Mouse (Mus musculus): Measurements from ENCODE around the gene Ptprd.

DNA sequence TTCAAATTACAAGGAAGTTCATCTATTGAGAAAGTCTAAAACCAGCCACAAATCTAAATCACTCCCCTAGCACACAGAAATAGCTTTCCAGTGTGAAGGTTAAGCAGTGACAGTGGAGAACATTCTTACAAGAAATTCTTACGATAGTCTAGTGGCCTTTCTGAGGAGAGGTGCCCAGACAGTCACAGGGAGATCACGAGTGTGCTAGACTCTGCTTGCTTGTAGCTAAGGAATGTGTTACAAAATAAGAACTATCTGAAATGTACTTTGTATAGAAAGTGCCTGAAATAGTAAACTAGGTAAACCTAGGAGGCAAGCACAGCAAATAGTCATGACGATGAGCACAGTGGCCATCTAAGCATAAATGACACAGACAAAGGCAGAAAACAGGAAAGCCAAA lies 1054.2 kb downstream of the Ptprd start:
- no peak for TF ChIP-seq CTCF (IDR thresholded peaks at IDR 0.05; ENCODE audit: low read depth)
- no peak for TF ChIP-seq EP300 (optimal IDR thresholded peaks at IDR 0.05)

Data from stomach, postnatal 0 days (tissue).